Mouse (Mus musculus) cerebellum, adult 9-10 months (tissue): ENCODE results near the gene Mat2a.
A peak's percentile ranks its signal among the peaks of the same experiment; 100 is the strongest.
"Not testable (repeated sequence)": the region's sequence is repeated elsewhere in the genome, so short reads cannot be mapped to it uniquely, and the experiment has no call there.

Source experiments
- DNase-seq: peaks from one replicate; pipeline ENCODE4 v3.0.0; 2022

The Mat2a gene

GRCm38 (mm10) chr6:72454833-72455373, 15.5 kb upstream of the Mat2a start:
- DNase-seq = no peak

DNA sequence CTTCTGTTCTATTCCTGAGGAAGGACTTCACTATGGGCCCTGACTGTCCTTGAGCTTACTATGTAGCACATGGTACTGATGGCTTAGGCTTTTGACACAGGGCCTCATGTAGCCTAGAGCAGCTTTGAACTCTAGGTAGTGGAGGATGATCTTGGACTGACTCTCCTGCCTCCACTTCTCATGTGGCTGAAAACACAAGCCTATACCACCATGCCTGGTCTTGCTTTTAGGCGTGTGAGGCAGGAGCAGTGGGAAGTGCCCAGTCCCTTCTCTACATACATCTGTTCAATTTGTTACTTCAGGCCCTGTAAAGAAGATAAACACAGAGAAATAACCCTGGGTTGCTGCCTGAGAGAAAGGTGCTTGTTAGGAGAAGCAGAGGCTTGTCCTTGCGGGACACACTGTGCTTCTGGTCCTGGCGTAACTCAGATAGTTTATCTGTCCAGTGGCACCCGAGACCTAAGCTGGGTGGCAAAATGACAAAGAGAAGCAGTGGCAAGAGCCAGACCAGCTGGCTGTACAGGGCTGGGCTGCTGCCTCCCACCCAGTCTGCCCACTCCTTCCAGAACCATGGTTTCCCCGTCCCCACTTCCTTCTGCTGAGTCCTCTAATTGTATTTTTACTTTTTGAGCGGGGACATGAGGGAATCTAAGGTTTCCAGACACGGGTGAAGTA, 14.9 kb upstream of the Mat2a start:
- no peak for DNase-seq

GRCm38 (mm10) chr6:72453578-72453977, 14.2 kb upstream of the Mat2a start:
- DNase-seq = no peak

GRCm38 (mm10) chr6:72452329-72452728, 13.0 kb upstream of the Mat2a start:
- DNase-seq = no peak

- not testable (repeated sequence) for DNase-seq
Observed at GRCm38 (mm10) chr6:72451778-72452177, 12.4 kb upstream of the Mat2a start.

DNA sequence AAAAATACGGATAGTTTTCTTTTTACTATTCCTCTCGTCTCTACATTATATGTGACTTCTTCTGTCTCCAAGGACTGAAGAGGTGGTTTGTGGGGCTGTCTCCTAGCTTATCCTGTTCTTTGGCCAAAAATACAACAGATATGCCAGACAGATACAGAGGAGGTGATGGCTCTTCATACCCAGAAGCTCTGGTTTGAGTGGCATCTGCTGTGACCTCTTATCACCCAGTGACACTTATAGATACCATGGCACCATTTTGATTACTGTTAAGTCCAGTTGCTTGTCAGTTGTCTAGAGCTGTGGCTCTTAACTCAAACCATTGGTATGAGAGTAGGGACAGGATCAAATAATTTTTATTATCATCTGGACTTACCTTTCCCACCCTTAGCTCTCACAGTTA, 8.1 kb upstream of the Mat2a start:
- DNase-seq = no peak

DNA sequence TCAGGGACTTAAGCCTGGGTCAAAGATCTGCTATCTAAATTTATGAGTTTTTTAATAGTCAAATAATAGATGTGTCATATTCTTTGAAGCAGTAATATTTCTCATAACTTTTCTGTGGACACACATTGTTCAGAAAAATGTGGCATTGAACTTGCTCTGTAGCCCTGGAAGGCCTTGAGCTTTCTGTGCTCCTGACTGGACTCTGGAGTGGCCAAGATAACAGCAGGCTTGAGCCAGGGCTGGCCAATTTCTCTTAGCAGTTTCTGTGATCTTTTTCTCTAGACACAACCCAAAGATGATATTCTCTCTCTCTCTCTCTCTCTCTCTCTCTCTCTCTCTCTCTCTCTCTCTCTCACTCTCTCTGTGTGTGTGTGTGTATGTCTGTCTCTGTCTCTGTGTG, 5.7 kb upstream of the Mat2a start:
- no peak for DNase-seq

DNA sequence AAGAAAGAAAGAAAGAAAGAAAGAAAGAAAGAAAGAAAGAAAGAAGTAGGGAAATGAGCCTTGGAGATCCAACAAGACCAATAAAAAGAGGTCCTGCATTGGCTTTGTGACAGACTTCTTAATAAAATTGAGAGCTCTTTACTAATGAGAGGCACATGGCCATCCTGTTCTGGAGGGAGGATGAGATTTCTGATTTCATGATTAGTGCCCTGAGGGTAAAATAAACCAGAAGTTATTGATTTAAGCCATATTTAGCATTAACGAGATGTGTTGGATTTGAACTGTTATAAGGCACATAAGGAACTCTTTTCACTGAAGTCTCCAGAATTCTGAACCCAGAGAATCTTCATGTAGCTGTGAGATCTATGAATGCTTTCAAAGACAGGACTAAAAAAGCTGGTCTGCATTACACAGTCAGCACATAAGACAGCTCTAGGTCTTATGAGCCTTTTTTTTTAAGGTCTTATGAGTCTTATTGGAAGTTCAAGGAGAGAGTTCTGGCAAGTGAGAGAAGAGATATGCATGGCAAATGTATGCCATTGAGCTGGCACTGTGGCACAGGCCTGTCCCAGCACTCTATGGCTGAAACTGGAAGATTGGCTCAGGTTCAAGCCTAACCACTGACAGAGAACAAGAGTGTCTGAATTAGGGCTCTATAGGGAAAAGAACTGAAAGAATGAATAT, 3.7 kb upstream of the Mat2a start:
- no peak for DNase-seq

DNA sequence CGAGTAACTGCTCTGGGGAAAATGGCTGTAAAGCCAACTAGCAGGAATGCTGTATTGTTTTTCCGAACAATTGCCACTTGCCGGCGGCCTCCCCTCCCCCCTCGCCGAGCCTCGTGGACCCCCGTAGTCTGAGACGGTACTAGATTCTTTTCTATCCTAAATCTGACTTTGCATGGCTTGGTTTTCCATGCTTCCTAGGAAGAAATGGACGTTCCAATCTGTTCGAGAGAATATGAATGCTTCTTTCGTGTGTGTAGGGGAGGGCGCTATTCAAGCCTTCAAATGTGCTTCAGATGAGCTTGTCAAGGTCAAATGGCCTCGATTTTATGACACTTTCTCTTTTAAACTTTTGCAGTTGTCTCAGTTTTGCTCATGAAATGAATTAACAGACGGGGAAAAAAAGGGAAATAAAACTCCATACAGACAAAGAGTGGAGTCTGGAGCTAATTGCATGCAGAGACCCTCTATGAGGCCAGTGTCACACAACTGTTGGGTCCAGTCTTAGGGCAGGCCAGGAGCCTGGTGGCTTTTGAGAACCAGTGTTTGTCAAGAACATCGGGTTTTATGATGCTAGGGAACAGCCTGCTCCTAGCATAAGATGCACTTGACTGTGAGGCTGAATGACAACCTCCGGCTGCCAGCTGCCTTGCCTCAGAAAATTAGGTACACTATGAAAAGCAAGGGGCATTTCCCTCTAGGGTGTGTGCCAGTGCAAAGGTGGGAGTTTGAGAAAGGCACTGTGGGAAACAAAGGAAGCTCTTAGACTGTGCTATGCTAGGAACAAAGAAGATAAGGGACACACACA, 1.0 kb upstream of the Mat2a start:
- DNase-seq = no peak

GRCm38 (mm10) chr6:72438862-72439354, 450 bp downstream of the Mat2a start:
- peak; percentile 93 for DNase-seq

DNA sequence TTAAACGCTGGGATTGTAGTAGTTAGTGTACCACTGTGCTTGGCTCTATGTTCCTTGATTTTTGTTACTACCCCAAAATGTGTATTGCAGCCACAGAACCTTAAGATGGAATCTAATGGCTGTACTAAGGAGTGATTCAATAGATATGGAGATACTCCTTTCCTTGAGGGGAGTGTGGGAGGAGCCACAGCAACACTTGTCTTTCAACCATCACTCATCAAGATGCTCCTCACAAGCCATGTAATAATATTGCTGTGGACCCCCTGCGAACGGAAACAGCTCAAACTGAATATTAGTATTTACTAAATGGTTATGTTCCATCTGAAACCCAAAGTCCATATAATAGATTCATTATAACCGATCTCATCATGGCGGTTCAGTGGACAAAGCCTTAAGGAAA, 1.1 kb downstream of the Mat2a start:
- DNase-seq = no peak

DNA sequence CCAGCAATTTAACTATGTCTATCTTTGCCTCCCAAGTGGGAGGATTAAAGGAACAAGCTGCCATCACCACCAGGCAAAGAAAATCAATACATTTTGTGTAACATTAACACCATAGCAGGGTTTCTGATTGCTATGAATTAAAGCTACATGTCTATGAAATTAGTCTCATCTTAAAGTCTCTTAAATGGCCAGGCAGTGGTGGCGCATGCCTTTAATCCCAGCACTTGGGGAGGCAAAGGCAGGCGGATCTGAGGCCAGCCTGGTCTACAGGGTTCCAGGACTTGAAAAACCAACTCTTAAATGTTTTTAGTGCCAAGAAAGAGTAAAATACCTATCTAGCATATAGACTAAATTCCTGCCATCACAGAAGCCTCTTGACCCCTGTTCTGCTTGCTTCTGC, 7.2 kb downstream of the Mat2a start:
- DNase-seq = no peak

DNA sequence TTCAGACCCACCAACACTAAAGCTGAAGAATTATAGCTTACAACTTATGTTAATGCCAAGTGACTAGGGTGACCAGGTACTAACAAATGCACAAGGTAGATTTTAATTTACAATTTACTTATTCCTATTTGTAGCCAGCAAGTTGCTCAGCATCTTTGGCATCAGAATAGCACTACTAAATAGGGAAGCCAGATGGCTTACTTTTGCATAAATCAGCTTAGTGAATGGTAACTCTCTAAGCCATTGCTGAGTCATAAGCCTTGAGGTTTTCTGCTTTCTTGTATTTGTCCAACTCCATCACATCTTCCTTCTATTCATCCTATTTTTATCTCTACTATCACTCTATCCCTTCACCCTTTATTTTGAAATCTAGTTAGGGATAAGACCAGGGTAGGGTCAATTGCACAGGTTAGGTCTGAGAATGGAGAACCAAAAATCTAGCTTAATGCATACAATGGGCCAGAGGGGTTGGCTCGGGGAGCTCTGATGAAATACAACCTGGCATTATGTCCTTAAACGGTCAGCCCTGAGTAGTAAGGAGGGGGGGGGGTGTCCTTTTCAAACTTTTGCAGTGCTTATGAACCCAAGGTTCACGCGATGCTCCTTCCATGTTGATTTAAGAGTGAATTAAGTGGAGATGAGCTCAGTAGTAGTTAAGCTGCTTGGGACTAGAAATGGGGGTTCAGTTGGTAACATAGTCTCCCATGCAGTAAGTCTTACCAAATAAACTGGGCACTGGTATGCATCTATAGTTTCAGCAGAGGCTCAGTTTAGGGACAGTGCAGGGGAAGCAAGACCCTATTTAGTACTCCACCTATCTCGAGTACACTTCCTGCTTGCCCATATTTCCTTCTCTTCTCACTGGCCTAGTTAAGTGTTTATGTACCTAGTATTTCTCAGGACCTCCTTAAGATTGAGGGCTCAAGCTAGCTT, 8.1 kb downstream of the Mat2a start:
- DNase-seq = no peak

DNA sequence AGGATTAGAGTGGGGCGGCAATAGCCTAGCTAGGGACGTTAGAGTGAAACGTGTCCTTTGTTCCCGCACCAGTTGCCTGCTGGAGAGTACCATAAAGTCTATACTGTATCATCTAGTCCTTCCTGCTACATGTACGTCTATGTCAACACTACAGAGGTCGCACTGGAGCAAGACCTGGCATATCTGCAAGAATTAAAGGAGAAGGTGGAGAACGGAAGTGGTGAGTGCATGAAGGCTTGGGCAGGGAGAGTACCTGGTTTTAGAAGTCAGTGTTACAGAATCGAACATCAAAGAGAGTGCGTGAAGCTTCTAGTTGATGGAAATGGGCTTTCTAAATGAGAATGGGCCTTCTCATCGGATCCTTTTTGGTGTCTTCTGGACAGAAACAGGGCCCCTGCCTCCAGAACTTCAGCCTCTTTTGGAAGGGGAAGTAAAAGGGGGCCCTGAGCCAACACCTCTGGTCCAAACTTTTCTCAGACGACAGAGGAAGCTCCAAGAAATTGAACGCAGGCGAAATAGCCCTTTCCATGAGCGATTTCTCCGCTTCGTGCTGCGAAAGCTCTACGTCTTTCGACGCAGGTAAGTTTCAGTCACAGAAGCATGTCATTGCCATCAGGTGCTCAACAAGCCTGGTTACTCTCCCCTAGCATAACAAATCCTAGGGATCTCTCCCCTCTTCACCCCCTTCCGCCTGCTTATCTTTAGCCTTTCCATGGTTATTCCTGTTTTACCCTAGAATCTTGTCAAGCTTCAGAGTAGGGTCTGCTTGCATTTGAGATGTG, 10.1 kb downstream of the Mat2a start:
- DNase-seq = no peak

DNA sequence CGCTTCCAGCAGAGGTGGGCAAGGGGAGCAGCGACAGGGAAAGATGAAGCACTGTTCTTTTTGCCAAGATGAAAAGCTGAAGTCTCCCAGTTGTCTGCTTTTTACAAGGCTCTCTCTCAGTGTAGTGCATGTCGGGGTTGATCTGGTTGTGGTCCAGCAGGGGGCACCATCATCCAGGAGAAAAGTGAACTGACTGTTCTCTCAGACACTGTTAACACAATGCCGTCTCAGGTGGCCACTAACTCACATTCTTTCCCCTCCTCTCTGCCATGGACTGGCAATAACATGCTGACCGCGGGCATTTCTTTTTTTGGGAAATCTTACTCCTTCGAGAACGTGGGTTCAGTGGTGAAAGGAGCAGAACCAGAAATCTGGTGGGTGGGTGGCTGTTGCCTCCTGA, 11.3 kb downstream of the Mat2a start:
- DNase-seq = peak; percentile 78

GRCm38 (mm10) chr6:72425646-72426045, 13.7 kb downstream of the Mat2a start:
- no peak for DNase-seq

DNA sequence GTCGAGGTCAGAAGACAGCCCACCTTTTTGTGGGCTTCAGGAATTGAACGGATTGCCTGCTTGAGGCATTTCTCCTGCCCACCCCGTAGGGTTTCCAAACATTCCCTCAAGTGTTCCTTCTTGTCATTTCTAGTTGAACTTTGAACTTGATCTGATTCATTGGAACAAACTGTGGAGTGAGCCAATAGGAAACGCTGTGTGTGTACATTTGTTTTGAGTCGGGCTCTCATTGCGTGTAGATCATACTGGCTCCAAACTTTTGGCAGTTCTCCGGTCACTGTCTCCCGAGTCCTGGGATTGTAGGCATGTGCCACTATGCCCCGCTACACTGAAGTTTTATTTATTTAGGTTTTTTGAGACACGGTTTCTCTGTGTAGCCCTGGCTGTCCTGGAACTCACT, 18.5 kb downstream of the Mat2a start:
- DNase-seq = no peak

DNA sequence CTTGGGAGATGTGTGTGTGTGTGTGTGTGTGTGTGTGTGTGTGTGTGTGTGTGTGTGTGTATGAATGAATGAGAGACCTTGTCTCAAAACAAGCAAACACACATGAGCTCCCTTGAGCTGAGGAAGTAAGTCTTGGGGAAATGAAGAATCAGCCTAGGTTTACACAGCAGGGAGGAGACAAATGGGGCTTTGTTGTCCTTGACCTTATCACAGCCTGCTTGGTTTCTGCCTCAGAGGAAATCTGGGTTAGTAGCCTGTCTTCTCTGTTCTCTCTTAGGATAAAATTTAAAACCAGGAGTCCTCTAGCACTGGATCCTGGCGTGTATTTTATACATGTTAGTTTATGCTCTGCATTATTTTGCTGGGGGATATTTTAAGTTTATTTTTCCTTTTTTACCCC, 19.6 kb downstream of the Mat2a start:
- no peak for DNase-seq

- no peak for DNase-seq
Observed at GRCm38 (mm10) chr6:72418279-72418678, 21.1 kb downstream of the Mat2a start.

DNA sequence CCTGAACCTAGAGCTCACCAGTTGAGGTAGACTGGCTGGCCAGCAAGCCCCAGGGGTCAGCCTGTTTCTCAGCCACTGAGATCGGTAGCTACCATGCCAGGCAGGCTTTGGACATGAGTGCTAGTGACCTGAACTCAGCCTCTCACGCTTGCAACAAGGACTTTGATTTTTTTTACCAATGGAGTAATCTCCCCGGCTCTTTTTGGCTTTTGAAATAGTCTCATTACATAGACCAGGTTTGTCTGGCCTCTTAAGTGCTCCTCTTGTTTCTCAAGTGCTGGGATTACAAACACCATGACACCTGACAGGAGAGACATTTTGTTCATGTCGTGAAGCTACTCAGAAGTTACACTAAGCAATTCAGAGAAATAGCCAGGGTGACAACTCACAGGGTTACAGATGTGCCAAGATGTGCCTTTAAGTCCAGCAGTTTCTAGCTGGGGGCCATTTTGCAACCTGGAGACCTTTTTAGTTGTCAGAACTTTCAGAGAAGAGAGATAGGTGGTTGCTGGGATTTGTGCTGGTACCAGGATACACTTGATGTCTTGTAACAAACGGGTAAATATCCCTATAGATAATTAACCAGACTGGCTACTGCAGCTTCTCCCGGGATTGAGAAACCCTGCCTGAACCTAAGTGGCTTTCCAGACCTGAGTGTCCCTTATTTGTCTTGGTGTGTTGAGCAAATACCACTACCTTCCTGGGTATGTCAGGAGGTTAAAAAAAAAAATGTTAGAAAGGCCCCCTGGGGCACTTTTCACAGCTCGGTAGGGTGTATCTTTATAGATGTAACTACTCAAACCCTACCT, 23.2 kb downstream of the Mat2a start:
- DNase-seq = no peak

- no peak for DNase-seq
Observed at GRCm38 (mm10) chr6:72415181-72415580, 24.2 kb downstream of the Mat2a start.
